Mouse (Mus musculus) embryonic facial prominence, embryonic 14.5 days (tissue): ENCODE results near the gene Slc36a4. TPM values are rescaled to one million over a fixed set of nuclear protein-coding genes. Genes with fewer than 3 reads are reported as not detected.

Experiments used
- ATAC-seq: fragments of 200-750 bp; cut with Nextera tagmentation; 2 replicates; pipeline ENCODE4 v1.8.0; 2017; ENCODE audit warnings: low read depth, moderate number of reproducible peaks, moderate TSS enrichment
- DNase-seq: peaks from one replicate; pipeline ENCODE4 v3.0.0-alpha.2; 2015; ENCODE audit warnings: low spot score
- H3K27ac ChIP-seq: fragments of 300-500 bp; sonication (generic); replicated peaks from 2 replicates; pipeline ENCODE4 v1.5.1; 2014; ENCODE audit warnings: low read depth, mild to moderate bottlenecking, low read length, moderate library complexity
- H3K27me3 ChIP-seq: fragments of 300-500 bp; sonication (generic); replicated peaks from 2 replicates; pipeline ENCODE4 v1.6.1; 2014; ENCODE audit warnings: low read length; ENCODE audit not compliant: control insufficient read depth, insufficient read depth
- H3K36me3 ChIP-seq: fragments of 300-500 bp; sonication (generic); 2 replicates; pipeline ENCODE4 v1.6.1; 2014; ENCODE audit warnings: low read length, mixed read lengths; ENCODE audit not compliant: control insufficient read depth, insufficient read depth
- H3K4me1 ChIP-seq: fragments of 300-500 bp; sonication (generic); 2 replicates; pipeline ENCODE4 v1.6.1; 2014; ENCODE audit warnings: antibody characterized with exemption, low read length; ENCODE audit not compliant: control insufficient read depth, insufficient read depth
- H3K4me2 ChIP-seq: fragments of 300-500 bp; sonication (generic); 2 replicates; pipeline ENCODE4 v1.6.1; 2014; ENCODE audit warnings: low read depth, mild to moderate bottlenecking, low read length, moderate library complexity, mixed read lengths
- H3K4me3 ChIP-seq: fragments of 300-500 bp; sonication (generic); 2 replicates; pipeline ENCODE4 v1.5.1; 2014; ENCODE audit warnings: low read depth, mild to moderate bottlenecking, low read length
- H3K9ac ChIP-seq: fragments of 300-500 bp; sonication (generic); 2 replicates; pipeline ENCODE4 v1.6.1; 2014; ENCODE audit warnings: low read depth, mild to moderate bottlenecking, low read length, moderate library complexity, mixed read lengths
- H3K9me3 ChIP-seq: fragments of 300-500 bp; sonication (generic); 2 replicates; pipeline ENCODE4 v1.6.1; 2016; ENCODE audit warnings: low read length; ENCODE audit not compliant: control insufficient read depth
- WGBS: fragments of 180-500 bp; shearing (Covaris S2); extraction: QIAGEN DNeasy Blood & Tissue Kit; methylation state at CpG from one replicate; pipeline ENCODE4 v1.1.7; 2014; 5-methylcytosine and 5-hydroxymethylcytosine counted together
- polyA plus RNA-seq: library from polyadenylated mRNA; unstranded; fragments of >200 nt; fragmentation: Nextera tagmentation; extraction: Ambion mirVana; gene quantifications from 2 replicates; pipeline ENCODE4 v1.2.1, GENCODE M21; 2014

Slc36a4 gene
- polyA plus RNA-seq, 1 experiment from 2014 or later, result 23.1 TPM

- 43% methylated on average over 4 of the region's 4 CpGs for WGBS
- Histone ChIP-seq H3K9me3 (no peaks in the 10 kb centered on the region), H3K27ac (no peak overlapping the region), H3K4me3 (no peak overlapping the region), H3K9ac (no peak overlapping the region), H3K27me3 (no peaks in the 10 kb centered on the region), H3K4me1 (no peaks in the 10 kb centered on the region), H3K36me3 (no peaks in the 10 kb centered on the region), H3K4me2 (no peak overlapping the region)
- DNase-seq (no peak), ATAC-seq (no peak)
Observed at GRCm38 (mm10) chr9:15693847-15694246, 15.7 kb upstream of the Slc36a4 start.

- no peak for DNase-seq
- WGBS, result 46% methylated on average over 5 of the region's 5 CpGs
Observed at GRCm38 (mm10) chr9:15694989-15695388, 14.5 kb upstream of the Slc36a4 start.

GRCm38 (mm10) chr9:15705706-15706105 lies 3.8 kb upstream of the Slc36a4 start:
- Histone ChIP-seq H3K27ac (no peak overlapping the region), H3K9ac (no peak overlapping the region), H3K4me1 (no peaks in the 10 kb centered on the region; the same call in 1 of the 2 replicates), H3K4me3 (no peak overlapping the region), H3K9me3 (no peaks in the 10 kb centered on the region), H3K4me2 (no peak overlapping the region), H3K36me3 (no peaks in the 10 kb centered on the region), H3K27me3 (no peaks in the 10 kb centered on the region)
- ATAC-seq, result no peak
- 78% methylated on average over 10 of the region's 10 CpGs for WGBS
- no peak for DNase-seq

More at GRCm38 (mm10) chr9:15694989-15695388, 14.5 kb upstream of the Slc36a4 start:
- no peaks in the 10 kb centered on the region for H3K27me3 ChIP-seq
- no peaks in the 10 kb centered on the region for H3K9me3 ChIP-seq
- H3K9ac ChIP-seq, result no peak overlapping the region
- no peak overlapping the region for H3K27ac ChIP-seq
- H3K4me1 ChIP-seq, result no peaks in the 10 kb centered on the region
- H3K36me3 ChIP-seq, result no peaks in the 10 kb centered on the region
- no peak for ATAC-seq
- H3K4me2 ChIP-seq, result no peak overlapping the region
- no peak overlapping the region for H3K4me3 ChIP-seq

GRCm38 (mm10) chr9:15708979-15709598 lies 449 bp upstream of the Slc36a4 start:
- H3K9ac ChIP-seq, result peak overlapping the region; percentile 87
- H3K9me3 ChIP-seq, result no peaks in the 10 kb centered on the region
- no peaks in the 10 kb centered on the region; the same call in 1 of the 2 replicates for H3K4me1 ChIP-seq
- no peaks in the 10 kb centered on the region for H3K27me3 ChIP-seq
- WGBS, result 16% methylated on average over 14 of the region's 14 CpGs
- H3K36me3 ChIP-seq, result no peaks in the 10 kb centered on the region
- DNase-seq (no peak), ATAC-seq (peak; percentile 48)
- H3K4me2 ChIP-seq, result peak overlapping the region; percentile 77
- peak overlapping the region; percentile 76 for H3K4me3 ChIP-seq
- peak overlapping the region; percentile 80 for H3K27ac ChIP-seq

GRCm38 (mm10) chr9:15710821-15711565 lies 1.5 kb downstream of the Slc36a4 start:
- ATAC-seq, result no peak
- Histone ChIP-seq H3K4me1 (no peaks in the 10 kb centered on the region; the same call in 1 of the 2 replicates), H3K9ac (no peak overlapping the region), H3K27ac (no peak overlapping the region), H3K36me3 (no peaks in the 10 kb centered on the region), H3K4me3 (peak overlapping the region; percentile 76; the same call in 1 of the 2 replicates), H3K27me3 (no peaks in the 10 kb centered on the region), H3K4me2 (peak overlapping the region; percentile 77), H3K9me3 (no peaks in the 10 kb centered on the region)
- 92% methylated on average over 13 of the region's 13 CpGs for WGBS
- no peak for DNase-seq

GRCm38 (mm10) chr9:15711676-15712075 lies 2.1 kb downstream of the Slc36a4 start:
- no peak for ATAC-seq
- Histone ChIP-seq H3K36me3 (no peaks in the 10 kb centered on the region), H3K4me1 (no peaks in the 10 kb centered on the region; the same call in 1 of the 2 replicates), H3K9me3 (no peaks in the 10 kb centered on the region), H3K4me2 (no peak overlapping the region), H3K27me3 (no peaks in the 10 kb centered on the region), H3K4me3 (no peak overlapping the region), H3K27ac (no peak overlapping the region), H3K9ac (no peak overlapping the region)
- 96% methylated on average over 7 of the region's 7 CpGs for WGBS
- no peak for DNase-seq

- Histone ChIP-seq H3K27me3 (no peaks in the 10 kb centered on the region), H3K4me3 (no peak overlapping the region), H3K9ac (no peak overlapping the region), H3K27ac (no peak overlapping the region), H3K4me1 (no peaks in the 10 kb centered on the region), H3K9me3 (no peaks in the 10 kb centered on the region), H3K4me2 (no peak overlapping the region), H3K36me3 (no peaks in the 10 kb centered on the region; the same call in 1 of the 2 replicates)
- no peak for ATAC-seq
- DNase-seq, result no peak
- 75% methylated on average over 4 of the region's 4 CpGs for WGBS
Observed at GRCm38 (mm10) chr9:15714792-15715191, 5.3 kb downstream of the Slc36a4 start.

- H3K36me3 ChIP-seq, result peaks cover under 1% of the 10 kb centered on the region; the same call in 1 of the 2 replicates
- no peaks in the 10 kb centered on the region for H3K9me3 ChIP-seq
- no peak overlapping the region for H3K4me3 ChIP-seq
- no peak for ATAC-seq
- WGBS, result 88% methylated on average over 11 of the region's 11 CpGs
- no peaks in the 10 kb centered on the region for H3K27me3 ChIP-seq
- H3K4me1 ChIP-seq, result no peaks in the 10 kb centered on the region
- H3K9ac ChIP-seq, result no peak overlapping the region
- H3K27ac ChIP-seq, result no peak overlapping the region
- DNase-seq, result no peak
- no peak overlapping the region for H3K4me2 ChIP-seq
Observed at GRCm38 (mm10) chr9:15715193-15715989, 5.9 kb downstream of the Slc36a4 start.
